Mouse (Mus musculus): ENCODE measurements around the gene Tspan32.

DNA sequence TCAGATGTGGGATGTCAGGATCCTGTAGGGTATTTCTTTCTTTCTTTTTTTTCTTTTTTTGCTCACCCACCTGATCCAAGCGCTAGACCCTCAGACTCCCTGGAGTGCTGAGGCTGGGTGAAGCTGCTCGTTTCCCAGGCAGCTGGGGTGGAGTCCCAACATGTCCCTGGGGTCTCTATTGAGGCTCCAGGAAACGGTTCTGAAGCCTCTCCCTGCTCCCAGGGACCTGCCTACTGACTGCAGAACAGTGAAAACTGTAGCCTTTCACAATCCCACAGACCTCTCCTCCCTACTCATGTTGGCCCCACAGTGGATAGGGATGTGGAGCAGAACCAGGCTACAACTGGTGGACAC lies 49.7 kb downstream of the Tspan32 start:
- no peak for TF ChIP-seq POLR2A (IDR thresholded peaks at IDR 0.05; ENCODE audit: control insufficient read depth, low read depth, low read length)
- no peak for TF ChIP-seq CTCF (IDR thresholded peaks at IDR 0.05; ENCODE audit: control insufficient read depth, insufficient read depth, insufficient replicate concordance, low read depth, low read length)

Measured in testis, adult 2 months (tissue).